Mouse (Mus musculus) megakaryocyte, embryonic 14.5 days (primary cell): ENCODE measurements around the gene 4930523C07Rik. TPM values are rescaled to one million over a fixed set of nuclear protein-coding genes. Genes with fewer than 3 reads are reported as not detected.
A peak's percentile ranks its signal among the peaks of the same experiment; 100 is the strongest.

Experiments
- H3K27me3 ChIP-seq: replicated peaks from 2 replicates; pipeline ENCODE3; 2012; ENCODE audit warnings: inconsistent platforms
- H3K36me3 ChIP-seq: replicated peaks from 2 replicates; pipeline ENCODE3; 2012; ENCODE audit warnings: low read length, inconsistent platforms, mixed read lengths
- H3K4me1 ChIP-seq: 2 replicates; pipeline ENCODE4 v1.6.1; 2012; ENCODE audit warnings: inconsistent platforms
- H3K4me3 ChIP-seq: replicated peaks from 2 replicates; pipeline ENCODE3; 2012; ENCODE audit warnings: moderate library complexity, mild to moderate bottlenecking, inconsistent platforms
- H3K9me3 ChIP-seq: 2 replicates; pipeline ENCODE4 v1.6.1; 2012; ENCODE audit warnings: inconsistent platforms
- FLI1 ChIP-seq: IDR thresholded peaks from 2 replicates; pipeline ENCODE4 v1.6.1; 2012; ENCODE audit warnings: low read length, inconsistent platforms, mixed read lengths
- GATA1 ChIP-seq: IDR thresholded peaks from 3 replicates; pipeline ENCODE4 v1.6.1; 2012; ENCODE audit warnings: mixed read lengths, low read length, inconsistent platforms, borderline replicate concordance
- polyA plus RNA-seq: library from polyadenylated mRNA; stranded (reverse); fragments of >175 nt; gene quantifications from 2 replicates; pipeline ENCODE4 v1.2.3, GENCODE M21; 2012; ENCODE audit warnings: low replicate concordance; ENCODE audit not compliant: insufficient read depth

Gene 4930523C07Rik
- polyA plus RNA-seq: 2.1 and 6.0 TPM in 2 replicates

GRCm38 (mm10) chr1:160044237-160045021 lies at the start of gene 4930523C07Rik:
4930523C07Rik (plus strand) TSS chr1:160044382.
- H3K9me3 ChIP-seq: no peaks in the 10 kb centered on the region
- peak within 1 kb of the TSS; percentile 96 for H3K4me3 ChIP-seq
- peaks cover 12% of the 10 kb centered on the region for H3K27me3 ChIP-seq
- peaks cover 5% of the 10 kb centered on the region for H3K36me3 ChIP-seq
- TF ChIP-seq GATA1 (no peak), FLI1 (no peak)
- peaks cover 74% of the 10 kb centered on the region for H3K4me1 ChIP-seq

GRCm38 (mm10) chr1:159997329-159997728 lies 46.9 kb upstream of the 4930523C07Rik start:
- Histone ChIP-seq H3K36me3 (no peaks in the 10 kb centered on the region), H3K4me3 (no peak overlapping the region), H3K9me3 (no peaks in the 10 kb centered on the region), H3K27me3 (no peaks in the 10 kb centered on the region), H3K4me1 (peaks cover 4% of the 10 kb centered on the region; the same call in 1 of the 2 replicates)
- TF ChIP-seq GATA1 (no peak), FLI1 (no peak)

- no peaks in the 10 kb centered on the region for H3K36me3 ChIP-seq
- H3K4me1 ChIP-seq: peaks cover 4% of the 10 kb centered on the region; the same call in 1 of the 2 replicates
- no peak overlapping the region for H3K4me3 ChIP-seq
- no peaks in the 10 kb centered on the region for H3K9me3 ChIP-seq
- no peak for TF ChIP-seq GATA1
- TF ChIP-seq FLI1: no peak
- no peaks in the 10 kb centered on the region for H3K27me3 ChIP-seq
Measured at GRCm38 (mm10) chr1:159998349-159998748, 45.8 kb upstream of the 4930523C07Rik start.

GRCm38 (mm10) chr1:159999232-159999631 lies 45.0 kb upstream of the 4930523C07Rik start:
- no peak overlapping the region for H3K4me3 ChIP-seq
- H3K36me3 ChIP-seq: no peaks in the 10 kb centered on the region
- TF ChIP-seq GATA1 (no peak), FLI1 (no peak)
- H3K27me3 ChIP-seq: no peaks in the 10 kb centered on the region
- peaks cover 4% of the 10 kb centered on the region; the same call in 1 of the 2 replicates for H3K4me1 ChIP-seq
- H3K9me3 ChIP-seq: no peaks in the 10 kb centered on the region

- Histone ChIP-seq H3K27me3 (no peaks in the 10 kb centered on the region), H3K4me1 (no peaks in the 10 kb centered on the region), H3K4me3 (no peak overlapping the region), H3K9me3 (no peaks in the 10 kb centered on the region), H3K36me3 (no peaks in the 10 kb centered on the region)
- TF ChIP-seq GATA1 (no peak), FLI1 (no peak)
Measured at GRCm38 (mm10) chr1:160005319-160005718, 38.9 kb upstream of the 4930523C07Rik start.

- no peak for TF ChIP-seq GATA1
- TF ChIP-seq FLI1: no peak
- Histone ChIP-seq H3K4me3 (no peak overlapping the region), H3K36me3 (no peaks in the 10 kb centered on the region), H3K4me1 (no peaks in the 10 kb centered on the region), H3K9me3 (no peaks in the 10 kb centered on the region), H3K27me3 (no peaks in the 10 kb centered on the region)
Measured at GRCm38 (mm10) chr1:160006919-160007588, 37.1 kb upstream of the 4930523C07Rik start.

- Histone ChIP-seq H3K36me3 (no peaks in the 10 kb centered on the region), H3K4me1 (no peaks in the 10 kb centered on the region; the same call in 1 of the 2 replicates), H3K9me3 (no peaks in the 10 kb centered on the region), H3K4me3 (no peak overlapping the region), H3K27me3 (no peaks in the 10 kb centered on the region)
- TF ChIP-seq FLI1 (no peak), GATA1 (no peak)
Measured at GRCm38 (mm10) chr1:160013042-160013441, 31.1 kb upstream of the 4930523C07Rik start.

GRCm38 (mm10) chr1:160024339-160024980 lies 19.7 kb upstream of the 4930523C07Rik start:
- H3K36me3 ChIP-seq: no peaks in the 10 kb centered on the region
- peaks cover 42% of the 10 kb centered on the region for H3K4me1 ChIP-seq
- H3K4me3 ChIP-seq: peak overlapping the region; percentile 80
- H3K9me3 ChIP-seq: 0 out of 2 replicates have a peak, but pooled peaks cover 5% of the 10 kb centered on the region
- H3K27me3 ChIP-seq: no peaks in the 10 kb centered on the region
- TF ChIP-seq FLI1: no peak
- TF ChIP-seq GATA1: no peak

GRCm38 (mm10) chr1:160025146-160025894 lies 18.9 kb upstream of the 4930523C07Rik start:
- no peaks in the 10 kb centered on the region for H3K27me3 ChIP-seq
- peak overlapping the region; percentile 80 for H3K4me3 ChIP-seq
- 0 out of 2 replicates have a peak, but pooled peaks cover 5% of the 10 kb centered on the region for H3K9me3 ChIP-seq
- TF ChIP-seq GATA1: no peak
- no peak for TF ChIP-seq FLI1
- H3K4me1 ChIP-seq: peaks cover 44% of the 10 kb centered on the region
- H3K36me3 ChIP-seq: no peaks in the 10 kb centered on the region
